Mouse (Mus musculus) c-Kit-positive CD71-positive TER-119-negative erythroid progenitor cells, embryonic 14.5 days (primary cell): Measurements from ENCODE around the gene Pknox1.
"Not testable (repeated sequence)": the region's sequence is repeated elsewhere in the genome, so short reads cannot be mapped to it uniquely, and the experiment has no call there.

ENCODE experiments used
- DNase-seq: peaks from one replicate; pipeline ENCODE4 v3.0.0-alpha.2; 2013; ENCODE audit warnings: low read depth

Gene Pknox1

GRCm38 (mm10) chr17:31597957-31598356, 33.4 kb downstream of the Pknox1 start:
- no peak for DNase-seq

GRCm38 (mm10) chr17:31598593-31598992, 34.1 kb downstream of the Pknox1 start:
- no peak for DNase-seq

- no peak for DNase-seq
Measured at GRCm38 (mm10) chr17:31606424-31606823, 41.9 kb downstream of the Pknox1 start.

GRCm38 (mm10) chr17:31607256-31607951, 42.9 kb downstream of the Pknox1 start:
- no peak for DNase-seq

- DNase-seq = not testable (repeated sequence)
Measured at GRCm38 (mm10) chr17:31609173-31609572, 44.6 kb downstream of the Pknox1 start.

GRCm38 (mm10) chr17:31609895-31610294, 45.4 kb downstream of the Pknox1 start:
- DNase-seq = no peak

GRCm38 (mm10) chr17:31613086-31613755, 48.7 kb downstream of the Pknox1 start:
- no peak for DNase-seq

- DNase-seq = no peak
Measured at GRCm38 (mm10) chr17:31623101-31623500, 58.6 kb downstream of the Pknox1 start.

- no peak for DNase-seq
Measured at GRCm38 (mm10) chr17:31627961-31628360, 63.4 kb downstream of the Pknox1 start.

GRCm38 (mm10) chr17:31631081-31631800, 66.7 kb downstream of the Pknox1 start:
- DNase-seq = no peak

GRCm38 (mm10) chr17:31633007-31633406, 68.5 kb downstream of the Pknox1 start:
- DNase-seq = no peak

- DNase-seq = no peak
Measured at GRCm38 (mm10) chr17:31634896-31635295, 70.4 kb downstream of the Pknox1 start.

GRCm38 (mm10) chr17:31635781-31636180, 71.2 kb downstream of the Pknox1 start:
- no peak for DNase-seq

GRCm38 (mm10) chr17:31636277-31636941, 71.9 kb downstream of the Pknox1 start:
- no peak for DNase-seq

- no peak for DNase-seq
Measured at GRCm38 (mm10) chr17:31636942-31637811, 72.6 kb downstream of the Pknox1 start, which contains the start of gene Cbs. Gene Cbs, minus strand, starts transcription at chr17:31637238.

GRCm38 (mm10) chr17:31637866-31638570, 73.5 kb downstream of the Pknox1 start:
- no peak for DNase-seq

- DNase-seq = no peak
Measured at GRCm38 (mm10) chr17:31639651-31640050, 75.1 kb downstream of the Pknox1 start.

GRCm38 (mm10) chr17:31642331-31642730, 77.8 kb downstream of the Pknox1 start:
- no peak for DNase-seq

- no peak for DNase-seq
Measured at GRCm38 (mm10) chr17:31642913-31643312, 78.4 kb downstream of the Pknox1 start.

- no peak for DNase-seq
Measured at GRCm38 (mm10) chr17:31646199-31647002, 81.9 kb downstream of the Pknox1 start.
